Mouse (Mus musculus) CH12.LX (cell line): Measurements from ENCODE around the gene Rnf20. TPM values are rescaled to one million over a fixed set of nuclear protein-coding genes. Genes with fewer than 3 reads are reported as not detected.

Experiments used
- DNase-seq: peaks from one replicate; pipeline ENCODE4 v3.0.0-alpha.2; 2013; ENCODE audit errors: extremely low read depth
- H3K27ac ChIP-seq: 2 replicates; pipeline ENCODE4 v1.5.1; 2012; ENCODE audit warnings: low read depth, mild to moderate bottlenecking, control low read depth, moderate library complexity; ENCODE audit not compliant: insufficient read depth
- H3K27me3 ChIP-seq: replicated peaks from 2 replicates; pipeline ENCODE3; 2012; ENCODE audit warnings: inconsistent platforms
- H3K36me3 ChIP-seq, 2 experiments: replicated peaks in 1 of 2; 2 replicates each; pipeline versions ENCODE3 to v1.6.1; 2012; ENCODE audit warnings: inconsistent platforms in 1 of 2, low read length in 1 of 2, mild to moderate bottlenecking in 1 of 2, mixed read lengths in 1 of 2, moderate library complexity in 1 of 2; ENCODE audit not compliant: control insufficient read depth in 1 of 2, insufficient read depth in 1 of 2
- H3K4me1 ChIP-seq, 2 experiments: 2 replicates each; pipeline ENCODE4 v1.6.1; 2012; ENCODE audit warnings: inconsistent platforms in 1 of 2, moderate library complexity in 1 of 2; ENCODE audit not compliant: insufficient read depth in 2 of 2, control insufficient read depth in 1 of 2
- H3K4me2 ChIP-seq: 2 replicates; pipeline ENCODE4 v1.6.1; 2012; ENCODE audit warnings: low read depth, mild to moderate bottlenecking, control low read depth; ENCODE audit not compliant: poor library complexity, insufficient read depth, severe bottlenecking
- H3K4me3 ChIP-seq, 3 experiments: fragments of 150-350 bp in 1 of 3; sonication (generic) in 1 of 3; replicated peaks in 1 of 3; 2 replicates each; pipeline versions ENCODE3 to v1.5.1; 2011 to 2012; ENCODE audit warnings: low read depth in 2 of 3, low read length in 2 of 3, mild to moderate bottlenecking in 2 of 3, moderate library complexity in 2 of 3, control low read depth in 1 of 3, improper control_type of control experiment in 1 of 3, inconsistent platforms in 1 of 3, mixed read lengths in 1 of 3; ENCODE audit not compliant: poor library complexity in 1 of 3
- H3K79me2 ChIP-seq: replicated peaks from 2 replicates; pipeline ENCODE4 v1.6.1; 2012; ENCODE audit warnings: mild to moderate bottlenecking, moderate library complexity; ENCODE audit not compliant: control insufficient read depth, poor library complexity, insufficient read depth, severe bottlenecking; ENCODE audit errors: extremely low read depth
- H3K9ac ChIP-seq: 2 replicates; pipeline ENCODE4 v1.6.1; 2012; ENCODE audit warnings: low read depth, mild to moderate bottlenecking, control low read depth, moderate library complexity; ENCODE audit not compliant: insufficient read depth
- H3K9me3 ChIP-seq: replicated peaks from 2 replicates; pipeline ENCODE3; 2012; ENCODE audit warnings: low read length, inconsistent platforms, mixed read lengths
- CHD2 ChIP-seq: IDR thresholded peaks from 2 replicates; pipeline ENCODE4 v1.6.1; 2011; ENCODE audit warnings: low read length, improper control_type of control experiment
- CTCF ChIP-seq, 2 experiments: IDR thresholded peaks in 1 of 2; conservative IDR thresholded peaks in 1 of 2; 2 replicates each; pipeline ENCODE4 v1.5.1; 2011 to 2012; ENCODE audit warnings: low read depth in 2 of 2, low read length in 2 of 2, improper control_type of control experiment in 1 of 2, inconsistent platforms in 1 of 2, mild to moderate bottlenecking in 1 of 2, moderate library complexity in 1 of 2
- E2F4 ChIP-seq: IDR thresholded peaks from 2 replicates; pipeline ENCODE4 v1.6.1; 2011; ENCODE audit warnings: low read depth, low read length, improper control_type of control experiment; ENCODE audit not compliant: insufficient replicate concordance
- EP300 ChIP-seq: IDR thresholded peaks from 2 replicates; pipeline ENCODE4 v1.6.1; 2011; ENCODE audit warnings: low read length, improper control_type of control experiment
- ETS1 ChIP-seq: conservative IDR thresholded peaks from 2 replicates; pipeline ENCODE4 v1.6.1; 2012; ENCODE audit warnings: low read depth, mild to moderate bottlenecking, inconsistent platforms, low read length, improper control_type of control experiment, moderate library complexity
- IRF4 ChIP-seq: IDR thresholded peaks from 2 replicates; pipeline ENCODE4 v1.6.1; 2014; ENCODE audit warnings: low read depth, mild to moderate bottlenecking, inconsistent platforms, low read length, improper control_type of control experiment
- JUN ChIP-seq: IDR thresholded peaks from 2 replicates; pipeline ENCODE4 v1.6.1; 2011; ENCODE audit warnings: low read depth, mild to moderate bottlenecking, low read length, improper control_type of control experiment, moderate library complexity; ENCODE audit not compliant: insufficient read depth
- KAT2A ChIP-seq: IDR thresholded peaks from 2 replicates; pipeline ENCODE4 v1.6.1; 2012; ENCODE audit warnings: low read length, improper control_type of control experiment, inconsistent platforms; ENCODE audit not compliant: insufficient replicate concordance
- MAFK ChIP-seq: IDR thresholded peaks from 2 replicates; pipeline ENCODE4 v1.6.1; 2011; ENCODE audit warnings: low read length, improper control_type of control experiment; ENCODE audit not compliant: insufficient replicate concordance
- MAZ ChIP-seq: IDR thresholded peaks from 2 replicates; pipeline ENCODE4 v1.6.1; 2012; ENCODE audit warnings: low read depth, mild to moderate bottlenecking, inconsistent platforms, low read length, improper control_type of control experiment, moderate library complexity
- MEF2A ChIP-seq: IDR thresholded peaks from 2 replicates; pipeline ENCODE4 v1.6.1; 2014; ENCODE audit warnings: low read depth, mild to moderate bottlenecking, inconsistent platforms, low read length, improper control_type of control experiment, borderline replicate concordance
- MYC ChIP-seq: IDR thresholded peaks from 2 replicates; pipeline ENCODE4 v1.6.1; 2011; ENCODE audit warnings: low read depth, mild to moderate bottlenecking, improper control_type of control experiment, low read length
- PAX5 ChIP-seq: IDR thresholded peaks from 2 replicates; pipeline ENCODE4 v1.6.1; 2012; ENCODE audit warnings: low read length, inconsistent platforms, mixed read lengths
- POLR2AphosphoS2 ChIP-seq: IDR thresholded peaks from 2 replicates; pipeline ENCODE4 v1.6.1; 2011; ENCODE audit warnings: low read depth, low read length, improper control_type of control experiment
- TBP ChIP-seq: conservative IDR thresholded peaks from 2 replicates; pipeline ENCODE4 v1.6.1; 2011; ENCODE audit warnings: low read depth, low read length, improper control_type of control experiment
- TCF12 ChIP-seq: IDR thresholded peaks from 2 replicates; pipeline ENCODE4 v1.6.1; 2014; ENCODE audit warnings: low read depth, mild to moderate bottlenecking, inconsistent platforms, low read length, improper control_type of control experiment
- UBTF ChIP-seq: IDR thresholded peaks from 2 replicates; pipeline ENCODE4 v1.6.1; 2012; ENCODE audit warnings: low read depth, mild to moderate bottlenecking, inconsistent platforms, low read length, improper control_type of control experiment, moderate library complexity
- USF2 ChIP-seq: conservative IDR thresholded peaks from 2 replicates; pipeline ENCODE4 v1.6.1; 2011; ENCODE audit warnings: low read depth, low read length, improper control_type of control experiment
- ZKSCAN1 ChIP-seq: IDR thresholded peaks from 2 replicates; pipeline ENCODE4 v1.6.1; 2012; ENCODE audit warnings: low read depth, inconsistent platforms, low read length, improper control_type of control experiment, borderline replicate concordance
- ZMIZ1 ChIP-seq: IDR thresholded peaks from 2 replicates; pipeline ENCODE4 v1.6.1; 2012; ENCODE audit warnings: low read depth, mild to moderate bottlenecking, inconsistent platforms, low read length, improper control_type of control experiment
- dilution Hi-C: fragments of 300-500 bp; cut with MboI; formaldehyde crosslinking; loops from 2 replicates; pipeline ENCODE4 v1.14.3; 2020; ENCODE audit warnings: low sequenced_read_pairs; ENCODE audit not compliant: extremely low pct_unique_long_range_greater_than_20kb, extremely low pct_ligation_motif_present
- in situ Hi-C: fragments of 300-500 bp; cut with MboI; formaldehyde crosslinking; loops from 3 replicates; pipeline ENCODE4 v1.14.3; 2019; ENCODE audit warnings: low sequenced_read_pairs, low pct_ligation_motif_present, low pct_unique_long_range_greater_than_20kb, mixed read lengths
- polyA plus RNA-seq: library from polyadenylated mRNA; unstranded; fragments of >175 nt; gene quantifications from 2 replicates; pipeline ENCODE4 v1.2.1, GENCODE M21; 2012; ENCODE audit warnings: low read depth; ENCODE audit not compliant: insufficient read length
- total RNA-seq, 2 experiments: library from RNA; depleted of rRNA; stranded (reverse); fragments of 300-350 nt in 1 of 2; fragments of >200 nt in 1 of 2; gene quantifications; 2 replicates each; pipeline ENCODE4 v1.2.3; 2012 to 2014

Gene Rnf20
- total and polyA plus RNA-seq, 3 experiments: 47.9 to 61.5 (median 50.6) TPM

GRCm38 (mm10) chr4:49583965-49584831 is 47.6 kb upstream of the Rnf20 start:
- Histone ChIP-seq H3K9me3 (no peaks in the 10 kb centered on the region), H3K4me2 (no peak overlapping the region), H3K79me2 (no peaks in the 10 kb centered on the region), H3K4me3 (no peak overlapping the region), H3K9ac (no peak overlapping the region), H3K27me3 (no peaks in the 10 kb centered on the region), H3K27ac (no peak overlapping the region), H3K36me3 (no peaks in the 10 kb centered on the region), H3K4me1 (no peaks in the 10 kb centered on the region)
- dilution Hi-C loops: no loop called here
- DNase-seq: no peak
- TF ChIP-seq CTCF (conservative IDR thresholded peaks at IDR 0.05 in 1 of 2, IDR thresholded peaks at IDR 0.05 in 1 of 2; ENCODE audit: low read depth in 2 of 2, low read length in 2 of 2) (no peak), IRF4 (no peak), KAT2A (no peak), MYC (no peak), ZKSCAN1 (no peak), TBP (no peak), USF2 (no peak), JUN (no peak), E2F4 (no peak), POLR2AphosphoS2 (no peak), ETS1 (no peak), PAX5 (no peak), CHD2 (no peak), EP300 (no peak), MEF2A (no peak), ZMIZ1 (no peak), TCF12 (no peak)
- in situ Hi-C loops: no loop called here

- Histone ChIP-seq H3K4me1 (no peaks in the 10 kb centered on the region), H3K4me3 (no peak overlapping the region), H3K4me2 (no peak overlapping the region), H3K27ac (no peak overlapping the region), H3K79me2 (no peaks in the 10 kb centered on the region), H3K36me3 (no peaks in the 10 kb centered on the region), H3K27me3 (no peaks in the 10 kb centered on the region), H3K9ac (no peak overlapping the region), H3K9me3 (no peaks in the 10 kb centered on the region)
- in situ Hi-C loops: no loop called here
- no peak for DNase-seq
- TF ChIP-seq JUN: no peak
- no peak for TF ChIP-seq MAFK
- TF ChIP-seq UBTF: no peak
- TF ChIP-seq MAZ: no peak
- dilution Hi-C loops: no loop called here
These were observed 46.2 kb upstream of the Rnf20 start for GRCm38 (mm10) chr4:49585524-49586101.
